Mouse (Mus musculus) adrenal gland, postnatal 10 days (tissue): Measurements from ENCODE around the gene Crtc2. TPM values are rescaled to one million over a fixed set of nuclear protein-coding genes. Genes with fewer than 3 reads are reported as not detected.
A peak's percentile ranks its signal among the peaks of the same experiment; 100 is the strongest.

Source experiments
- DNase-seq: peaks from one replicate; pipeline ENCODE4 v3.0.0; 2021; ENCODE audit warnings: mixed read lengths
- long read RNA-seq, 2 experiments: library from polyadenylated mRNA; stranded (forward); transcript quantifications; one replicate each; pipeline ENCODE4 v2.0.0; 2021
- total RNA-seq, 2 experiments: library from RNA; stranded (reverse); gene quantifications; 2 replicates each; pipeline ENCODE4 v1.2.3; 2021

Crtc2 gene
- 10 to 100 TPM; 36.1 to 47.7 TPM for total RNA-seq
- long read RNA-seq, experiment 1, partial matches to known transcripts, result 6 of 9 reads
- long read RNA-seq, experiment 1, other reads (novel, unspliced or antisense), result 2 of 9 reads
- long read RNA-seq, experiment 2, transcript Crtc2-201 (14 exons, 2,747 nt), result major isoform, 7 of 8 reads
- long read RNA-seq, experiment 2, partial matches to known transcripts, result 1 of 8 reads
- long read RNA-seq, experiment 2, other reads (novel, unspliced or antisense), result 0 of 8 reads

GRCm38 (mm10) chr3:90253653-90254418 is at the start of gene Crtc2:
Crtc2 (plus strand) TSS chr3:90254163.
- peak; percentile 95 for DNase-seq

GRCm38 (mm10) chr3:90204582-90204981 is 49.4 kb upstream of the Crtc2 start:
- DNase-seq, result no peak

GRCm38 (mm10) chr3:90208662-90209061 is 45.3 kb upstream of the Crtc2 start:
- DNase-seq, result no peak

- no peak for DNase-seq
Measured at GRCm38 (mm10) chr3:90209908-90210566, 43.9 kb upstream of the Crtc2 start.

- DNase-seq, result no peak
Measured at GRCm38 (mm10) chr3:90211475-90212398, 42.2 kb upstream of the Crtc2 start.

- no peak for DNase-seq
Measured at GRCm38 (mm10) chr3:90212723-90213122, 41.2 kb upstream of the Crtc2 start.

- peak; percentile 90 for DNase-seq
Measured at GRCm38 (mm10) chr3:90213377-90213866, 40.5 kb upstream of the Crtc2 start, which contains the start of the genes Rps27 and Rab13. Rps27 (minus strand) TSS chr3:90213651. Rab13 (plus strand) TSS chr3:90213695.

GRCm38 (mm10) chr3:90213956-90214684 is 39.8 kb upstream of the Crtc2 start:
- peak; percentile 37 for DNase-seq

- no peak for DNase-seq
Measured at GRCm38 (mm10) chr3:90215825-90216380, 38.1 kb upstream of the Crtc2 start.

GRCm38 (mm10) chr3:90220088-90220487 is 33.9 kb upstream of the Crtc2 start:
- peak; percentile 64 for DNase-seq

GRCm38 (mm10) chr3:90220531-90220951 is 33.4 kb upstream of the Crtc2 start:
- peak; percentile 90 for DNase-seq

GRCm38 (mm10) chr3:90221123-90221522 is 32.8 kb upstream of the Crtc2 start:
- DNase-seq, result no peak

GRCm38 (mm10) chr3:90222455-90222854 is 31.5 kb upstream of the Crtc2 start:
- DNase-seq, result no peak

GRCm38 (mm10) chr3:90222941-90223340 is 31.0 kb upstream of the Crtc2 start:
- DNase-seq, result no peak

- DNase-seq, result no peak
Measured at GRCm38 (mm10) chr3:90224331-90224730, 29.6 kb upstream of the Crtc2 start.

- no peak for DNase-seq
Measured at GRCm38 (mm10) chr3:90231075-90231474, 22.9 kb upstream of the Crtc2 start.

GRCm38 (mm10) chr3:90231507-90232333 is 22.2 kb upstream of the Crtc2 start, which contains the start of gene Jtb:
Jtb (plus strand) TSS chr3:90231597.
- DNase-seq, result peak; percentile 94

- DNase-seq, result no peak
Measured at GRCm38 (mm10) chr3:90241251-90241650, 12.7 kb upstream of the Crtc2 start.

GRCm38 (mm10) chr3:90241669-90242358 is 12.1 kb upstream of the Crtc2 start:
- DNase-seq, result no peak
